Mouse (Mus musculus): ENCODE measurements around the gene Coa6.

DNA sequence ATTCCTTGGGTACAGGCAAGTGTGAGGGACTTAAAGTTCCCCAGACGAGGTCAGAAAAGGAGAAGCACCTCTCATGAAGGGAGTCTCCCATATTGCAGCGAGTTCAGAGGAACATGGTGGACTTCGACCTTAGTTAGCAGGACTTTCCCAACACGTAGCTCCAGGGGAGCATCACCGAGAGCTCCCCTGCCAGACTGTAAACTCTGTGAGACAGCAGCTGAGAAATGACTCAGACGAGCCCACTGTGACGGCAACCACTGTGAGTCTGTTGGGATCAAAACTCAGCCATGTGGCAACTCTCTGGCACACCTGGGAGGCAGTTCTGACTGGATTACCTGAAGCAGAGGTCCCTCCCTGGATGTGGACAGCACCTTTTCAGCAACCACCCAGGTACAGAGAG is 41.8 kb downstream of the Coa6 start:
- TF ChIP-seq POLR2A (IDR thresholded peaks at IDR 0.05; ENCODE audit: control insufficient read depth, extremely low read depth, insufficient read depth, low read length, poor library complexity) = no peak
- TF ChIP-seq CTCF (IDR thresholded peaks at IDR 0.05; ENCODE audit: borderline replicate concordance, control insufficient read depth, extremely low read depth, insufficient read depth, low read length, poor library complexity) = no peak
